Mouse (Mus musculus): ENCODE measurements around the gene Pigm.
A peak's percentile ranks its signal among the peaks of the same experiment; 100 is the strongest.

Pigm gene

GRCm38 (mm10) chr1:172376198-172376667 lies at the start of gene Pigm:
Gene Pigm (plus strand): TSS chr1:172376546.
- peak; percentile 98 for DNase-seq (ENCODE audit: low spot score in 2 of 2)

- no peak for DNase-seq (ENCODE audit: low spot score in 2 of 2)
Observed at GRCm38 (mm10) chr1:172326684-172327083, 49.7 kb upstream of the Pigm start.

GRCm38 (mm10) chr1:172327206-172328001 lies 48.9 kb upstream of the Pigm start:
- DNase-seq (ENCODE audit: low spot score in 2 of 2): peak; percentile 66 to 75

GRCm38 (mm10) chr1:172328041-172328440 lies 48.3 kb upstream of the Pigm start:
- DNase-seq (ENCODE audit: low spot score in 2 of 2): no peak

- DNase-seq (ENCODE audit: low spot score in 2 of 2): no peak
Observed at GRCm38 (mm10) chr1:172328461-172328860, 47.9 kb upstream of the Pigm start.

- DNase-seq (ENCODE audit: low spot score in 2 of 2): peak; percentile 84 to 87
Observed at GRCm38 (mm10) chr1:172329131-172329530, 47.2 kb upstream of the Pigm start, which contains the start of gene Kcnj9. Gene Kcnj9 (minus strand): TSS chr1:172329318.

- no peak for DNase-seq (ENCODE audit: low spot score in 2 of 2)
Observed at GRCm38 (mm10) chr1:172329616-172330015, 46.7 kb upstream of the Pigm start.

- peak in 1 of 2 experiments; percentile 26 for DNase-seq (ENCODE audit: low spot score in 2 of 2)
Observed at GRCm38 (mm10) chr1:172331422-172331947, 44.9 kb upstream of the Pigm start.

- DNase-seq (ENCODE audit: low spot score in 2 of 2): no peak
Observed at GRCm38 (mm10) chr1:172332925-172333324, 43.4 kb upstream of the Pigm start.

- DNase-seq (ENCODE audit: low spot score in 2 of 2): no peak
Observed at GRCm38 (mm10) chr1:172333512-172333911, 42.8 kb upstream of the Pigm start.

GRCm38 (mm10) chr1:172335804-172336203 lies 40.5 kb upstream of the Pigm start:
- no peak for DNase-seq (ENCODE audit: low spot score in 2 of 2)

GRCm38 (mm10) chr1:172337411-172338185 lies 38.7 kb upstream of the Pigm start:
- no peak for DNase-seq (ENCODE audit: low spot score in 2 of 2)

- DNase-seq (ENCODE audit: low spot score in 2 of 2): peak; percentile 61 to 75
Observed at GRCm38 (mm10) chr1:172340729-172341321, 35.5 kb upstream of the Pigm start, which contains the start of gene Kcnj10. Gene Kcnj10 (plus strand): TSS chr1:172341210.

GRCm38 (mm10) chr1:172341386-172341785 lies 35.0 kb upstream of the Pigm start:
- DNase-seq (ENCODE audit: low spot score in 2 of 2): no peak

GRCm38 (mm10) chr1:172342729-172343128 lies 33.6 kb upstream of the Pigm start:
- peak; percentile 37 to 62 for DNase-seq (ENCODE audit: low spot score in 2 of 2)

GRCm38 (mm10) chr1:172343914-172344313 lies 32.4 kb upstream of the Pigm start:
- DNase-seq (ENCODE audit: low spot score in 2 of 2): no peak

- no peak for DNase-seq (ENCODE audit: low spot score in 2 of 2)
Observed at GRCm38 (mm10) chr1:172344820-172345219, 31.5 kb upstream of the Pigm start.

- DNase-seq (ENCODE audit: low spot score in 2 of 2): no peak
Observed at GRCm38 (mm10) chr1:172346707-172347106, 29.6 kb upstream of the Pigm start.

GRCm38 (mm10) chr1:172347382-172347781 lies 29.0 kb upstream of the Pigm start:
- no peak for DNase-seq (ENCODE audit: low spot score in 2 of 2)

GRCm38 (mm10) chr1:172349504-172349903 lies 26.8 kb upstream of the Pigm start:
- DNase-seq (ENCODE audit: low spot score in 2 of 2): no peak

GRCm38 (mm10) chr1:172349916-172350812 lies 26.2 kb upstream of the Pigm start:
- peak; percentile 35 to 60 for DNase-seq (ENCODE audit: low spot score in 2 of 2)
